Mouse (Mus musculus) left cerebral cortex, adult 8-10 months (tissue): ENCODE results near the gene Rtp1. TPM values are rescaled to one million over a fixed set of nuclear protein-coding genes. Genes with fewer than 3 reads are reported as not detected.
A peak's percentile ranks its signal among the peaks of the same experiment; 100 is the strongest.

Experiments
- DNase-seq, 2 experiments: peaks; one replicate each; pipeline ENCODE4 v3.0.0; 2022; ENCODE audit warnings: low spot score in 2 of 2
- total RNA-seq, 4 experiments: library from RNA; stranded (reverse); gene quantifications; 2 replicates each; pipeline ENCODE4 v1.2.4; 2022

Gene Rtp1
- total RNA-seq = under 1 TPM; 0.26 to 0.44 (median 0.35) TPM

DNA sequence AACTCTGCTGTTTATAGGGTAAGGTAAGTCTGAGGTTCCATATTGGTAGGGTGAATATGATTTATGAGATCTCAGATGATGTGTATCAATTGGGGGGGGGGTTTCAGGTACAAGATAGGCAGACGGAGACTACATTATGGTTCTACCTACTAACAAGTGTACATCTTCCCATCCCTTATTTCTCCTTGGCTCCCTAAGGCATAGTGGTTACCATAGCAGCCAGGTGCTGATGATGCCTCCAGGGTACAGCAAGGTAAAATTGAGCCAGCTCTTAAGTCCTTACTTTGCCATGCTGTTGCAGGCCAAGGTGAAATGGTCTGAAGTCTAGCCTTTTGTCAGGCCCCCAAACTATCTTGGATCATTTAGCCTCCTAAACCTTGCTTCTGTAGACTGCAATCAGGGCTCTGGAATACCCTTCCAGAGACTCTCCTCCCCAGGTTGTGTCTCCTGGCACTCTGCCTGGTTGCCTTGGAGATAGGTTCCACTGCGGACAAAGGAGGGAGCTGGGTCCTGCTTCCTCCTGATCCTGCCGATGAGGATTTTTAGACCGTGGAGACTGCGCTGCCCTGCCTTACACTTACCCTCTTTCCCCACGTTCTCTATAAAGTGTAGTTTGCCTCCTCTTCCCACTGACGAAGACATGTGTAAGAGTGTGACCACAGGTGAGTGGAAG, at the start of gene Rtp1:
Gene Rtp1 (plus strand): TSS at position 487 of the 673 bp plus-strand sequence.
- no peak for DNase-seq

DNA sequence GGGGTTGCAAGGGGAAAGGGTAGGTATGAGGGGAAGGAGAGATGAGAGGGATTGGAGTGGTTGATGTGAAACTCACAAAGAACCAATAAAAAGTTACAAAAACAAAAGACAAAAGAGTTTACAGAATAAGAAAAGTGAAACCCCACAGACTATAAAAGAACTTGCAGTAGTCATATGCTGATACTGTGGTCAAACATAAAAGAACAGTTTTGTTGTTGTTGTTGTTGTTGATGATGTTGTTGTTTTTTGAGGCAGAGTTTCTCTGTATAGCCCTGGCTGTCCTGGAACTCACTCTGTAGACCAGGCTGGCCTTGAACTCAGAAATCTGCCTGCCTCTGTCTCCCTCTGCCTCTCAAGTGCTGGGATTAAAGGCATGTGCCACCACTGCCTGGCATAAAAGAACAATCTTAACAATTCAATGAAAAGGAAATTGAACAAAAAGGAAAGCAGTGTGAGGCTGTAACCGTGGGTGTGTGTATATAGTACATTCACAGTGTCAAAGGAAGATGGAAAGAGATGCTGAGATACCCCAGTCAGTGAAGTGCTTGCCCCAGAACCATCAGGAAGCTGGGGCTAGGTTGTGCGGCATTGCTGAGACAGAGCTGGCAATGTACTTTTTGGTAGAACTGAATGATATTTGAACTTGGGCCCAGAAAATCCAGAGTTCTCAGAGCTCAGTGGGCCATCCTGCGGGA, 49.2 kb upstream of the Rtp1 start:
- no peak for DNase-seq

- no peak for DNase-seq
Observed at GRCm38 (mm10) chr16:23384304-23384703, 44.6 kb upstream of the Rtp1 start.

GRCm38 (mm10) chr16:23397931-23398330, 31.0 kb upstream of the Rtp1 start:
- DNase-seq = no peak

- no peak for DNase-seq
Observed at GRCm38 (mm10) chr16:23401463-23401862, 27.5 kb upstream of the Rtp1 start.

- no peak for DNase-seq
Observed at GRCm38 (mm10) chr16:23401959-23402358, 27.0 kb upstream of the Rtp1 start.

- DNase-seq = peak; percentile 31 to 75
Observed at GRCm38 (mm10) chr16:23403008-23403755, 25.8 kb upstream of the Rtp1 start.

GRCm38 (mm10) chr16:23412930-23413329, 16.0 kb upstream of the Rtp1 start:
- no peak for DNase-seq

GRCm38 (mm10) chr16:23416261-23416656, 12.7 kb upstream of the Rtp1 start:
- DNase-seq = no peak

DNA sequence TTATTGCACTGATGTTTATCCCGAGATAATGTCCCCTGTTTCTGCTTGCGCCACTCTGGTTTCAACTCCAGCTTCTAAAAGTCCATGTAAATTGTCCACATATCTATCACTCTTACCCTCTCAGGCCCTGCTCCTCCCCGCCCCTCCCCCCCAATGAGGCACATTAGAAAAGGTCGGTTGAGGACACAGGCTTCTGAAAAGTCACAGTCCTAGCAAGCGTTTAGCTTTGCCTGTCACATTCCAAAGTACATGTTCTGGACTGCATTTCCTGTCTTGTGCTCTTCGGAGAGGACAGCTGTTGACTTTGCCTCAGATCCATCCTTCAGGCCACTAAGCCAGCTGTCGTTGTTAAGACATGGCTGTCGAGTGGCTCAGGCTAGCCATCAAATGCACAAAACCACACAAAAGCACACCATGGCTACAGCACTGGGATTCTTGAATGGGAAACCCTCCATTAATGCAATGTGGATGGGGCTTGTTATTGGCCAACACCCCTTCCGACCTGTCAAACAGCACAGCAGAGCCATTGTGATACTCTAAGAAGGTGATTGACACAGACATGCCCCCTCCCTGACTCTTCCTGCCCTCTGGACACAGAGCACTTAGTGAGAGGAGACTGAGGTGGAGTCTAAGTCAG, 12.2 kb upstream of the Rtp1 start:
- DNase-seq = no peak

- DNase-seq = no peak
Observed at GRCm38 (mm10) chr16:23417456-23418240, 11.3 kb upstream of the Rtp1 start.

DNA sequence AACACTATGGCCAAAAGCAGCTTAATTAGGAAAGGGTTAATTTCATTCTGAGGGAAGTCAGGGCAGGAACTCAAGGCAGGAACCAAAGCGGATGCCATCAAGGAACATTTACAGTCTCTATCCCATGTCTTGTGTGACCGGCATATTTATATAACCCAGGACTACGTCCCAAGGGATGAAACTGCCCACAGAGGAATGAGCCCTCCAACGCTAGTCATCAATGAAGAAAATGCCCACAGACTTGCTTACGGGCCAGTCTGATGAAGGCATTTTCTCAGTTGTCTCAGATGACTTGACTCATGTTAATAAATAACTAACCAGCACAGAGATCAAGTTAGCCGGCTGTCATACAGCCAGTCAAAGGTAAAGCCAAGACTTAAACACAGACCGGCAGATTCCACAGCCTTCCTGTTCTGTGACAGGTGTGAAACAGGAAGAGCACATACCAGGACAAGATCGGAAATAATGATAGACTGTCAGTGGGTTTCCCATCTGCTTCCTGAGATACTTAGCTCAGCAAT, 9.3 kb upstream of the Rtp1 start:
- no peak for DNase-seq

- no peak for DNase-seq
Observed at GRCm38 (mm10) chr16:23423825-23424224, 5.1 kb upstream of the Rtp1 start.

- no peak for DNase-seq
Observed at GRCm38 (mm10) chr16:23427701-23428100, 1.2 kb upstream of the Rtp1 start.

DNA sequence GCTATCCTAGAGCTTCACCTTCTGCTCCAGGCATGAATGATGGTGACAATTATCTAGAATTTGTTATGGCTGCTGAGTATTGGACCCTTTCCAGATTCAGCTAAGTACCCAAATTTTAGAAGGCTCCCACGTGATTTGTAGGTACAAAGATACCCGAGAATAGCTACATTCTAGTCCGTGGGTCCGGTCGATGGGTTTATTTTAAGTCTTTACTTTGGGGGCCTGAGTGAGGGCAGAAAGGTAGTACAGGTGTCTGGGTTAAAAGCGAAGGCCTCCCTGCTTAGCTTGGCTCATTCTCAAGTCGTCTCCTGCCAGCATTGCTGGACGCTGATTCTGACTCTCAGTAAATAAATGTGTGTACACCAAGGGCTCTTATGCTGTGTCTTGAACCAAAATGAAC, 1.1 kb downstream of the Rtp1 start:
- no peak for DNase-seq

DNA sequence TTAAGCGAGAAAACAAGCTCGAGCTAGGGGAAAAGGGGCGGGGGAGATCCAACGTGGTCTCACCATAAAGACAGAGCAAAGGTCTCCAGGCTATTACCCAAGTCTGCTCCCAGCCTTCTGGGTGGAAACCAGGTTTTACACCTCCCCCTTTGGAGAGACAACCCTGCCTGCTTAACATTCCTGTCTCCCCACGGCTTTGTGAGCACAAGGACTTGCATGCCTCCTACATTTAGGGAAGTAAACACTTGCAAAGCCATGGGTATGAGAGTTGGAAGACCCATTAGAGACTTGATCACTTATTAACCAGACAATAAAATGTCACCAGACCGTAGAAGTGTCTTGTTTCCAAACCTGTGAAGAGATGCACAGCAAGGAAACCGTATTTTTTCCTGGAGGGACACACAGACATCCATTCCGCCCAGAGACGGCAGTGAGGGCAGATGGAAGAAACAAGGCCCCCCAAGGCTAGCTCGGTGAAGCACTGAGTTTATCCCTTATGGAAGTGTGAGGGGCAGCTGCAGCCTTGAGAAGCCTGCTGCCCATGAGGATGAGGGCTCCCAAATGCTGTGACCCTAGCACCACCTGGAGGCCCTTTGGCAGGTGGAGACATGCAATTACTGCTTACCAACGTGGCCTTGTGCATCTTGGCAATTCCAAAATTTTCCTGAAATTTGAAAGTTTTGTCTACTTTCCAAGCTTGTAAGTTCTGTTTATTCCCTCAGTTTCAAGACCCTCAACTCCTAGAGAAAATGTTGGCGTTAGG, 8.7 kb downstream of the Rtp1 start:
- DNase-seq = no peak

- DNase-seq = no peak
Observed at GRCm38 (mm10) chr16:23444231-23444630, 15.3 kb downstream of the Rtp1 start.

GRCm38 (mm10) chr16:23449946-23450345, 21.0 kb downstream of the Rtp1 start:
- DNase-seq = no peak

DNA sequence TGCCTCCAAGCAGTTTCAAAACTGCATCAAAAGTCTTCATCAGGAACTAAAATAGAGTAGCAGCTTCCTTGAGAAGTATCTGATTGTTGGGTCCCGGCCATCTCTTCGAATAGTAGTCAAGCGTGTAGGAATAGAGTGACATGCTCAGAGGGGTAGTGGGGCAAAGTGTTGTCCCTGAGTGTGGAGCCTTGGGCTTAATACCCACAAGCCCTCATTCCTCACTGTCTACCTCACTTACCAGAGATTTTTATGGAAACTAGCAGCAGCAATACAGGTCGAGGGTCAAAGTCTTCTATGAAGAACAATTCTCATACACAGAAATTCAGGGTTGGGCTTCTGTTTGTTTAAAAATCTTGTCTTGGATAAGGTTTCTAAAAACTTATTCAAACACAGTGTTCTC, 21.9 kb downstream of the Rtp1 start:
- no peak for DNase-seq

DNA sequence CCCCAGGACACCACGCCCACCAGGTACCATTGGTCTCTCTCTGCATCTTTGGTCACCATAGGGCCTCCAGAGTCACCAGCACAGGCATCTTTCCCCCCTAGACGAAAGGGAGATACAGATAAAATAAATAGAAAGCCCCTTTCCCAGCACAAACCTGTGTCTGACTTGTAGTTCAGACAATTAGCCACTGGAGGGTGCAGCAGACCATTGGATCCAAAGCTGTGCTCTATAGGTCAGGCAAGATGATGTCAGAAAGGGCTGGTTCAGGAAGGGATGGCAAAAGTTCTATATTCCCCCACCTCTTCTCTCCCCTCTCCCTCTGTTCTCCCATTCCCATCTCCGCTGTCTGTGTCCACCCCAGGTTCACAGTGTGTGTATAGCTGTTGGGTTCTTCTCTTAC, 23.5 kb downstream of the Rtp1 start:
- peak in 1 of 2 experiments; percentile 48 for DNase-seq
